Mouse (Mus musculus): ENCODE results near the gene Tgm7.

- TF ChIP-seq CTCF (IDR thresholded peaks at IDR 0.05; ENCODE audit: insufficient read depth, low read depth, low read length), result no peak
- no peak for TF ChIP-seq POLR2A (IDR thresholded peaks at IDR 0.05; ENCODE audit: insufficient read depth, low read depth, low read length)
These were observed 55.5 kb downstream of the Tgm7 start for GRCm38 (mm10) chr2:121054060-121054459.

Measured in olfactory bulb, adult 2 months (tissue).